Mouse (Mus musculus): ENCODE data around the gene Myh14.

DNA sequence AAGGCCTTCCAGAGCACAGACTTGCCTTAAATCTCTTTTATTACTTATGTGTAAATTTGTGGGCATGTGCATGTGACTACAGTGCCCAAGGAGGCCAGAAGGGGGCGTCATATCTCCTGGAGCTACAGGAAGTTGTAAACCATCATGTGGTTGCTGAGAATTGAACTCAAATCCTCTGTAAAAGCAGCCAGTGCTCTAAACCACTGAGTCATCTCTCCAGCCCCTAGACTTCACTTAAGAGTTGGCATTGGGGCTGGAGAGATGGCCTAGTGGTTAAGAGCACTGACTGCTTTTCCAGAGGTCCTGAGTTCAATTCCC, 44.6 kb downstream of the Myh14 start:
- TF ChIP-seq CTCF (IDR thresholded peaks at IDR 0.05; ENCODE audit: control insufficient read depth, insufficient read depth, insufficient read length) (no peak), MYOG (IDR thresholded peaks at IDR 0.05; ENCODE audit: control insufficient read depth, extremely low read depth, insufficient read length) (no peak), MAX (IDR thresholded peaks at IDR 0.05) (no peak), CEBPB (IDR thresholded peaks at IDR 0.05; ENCODE audit: low read depth) (no peak), USF1 (IDR thresholded peaks at IDR 0.05; ENCODE audit: low read depth) (no peak), MYOD1 (IDR thresholded peaks at IDR 0.05; ENCODE audit: control insufficient read depth, insufficient read length, low read depth) (no peak)

Data from C2C12 (cell line).